Mouse (Mus musculus): ENCODE measurements at regions not wholly inside any gene's neighbourhood (a gene's known extent, or its start where the extent isn't known, plus 50 kb on each side); places are given as distances from the start of the nearest gene placed in this dataset.

GRCm38 (mm10) chr3:52467876-52468275 lies 199.7 kb downstream of the Foxo1 start:
- H3K27ac ChIP-seq (replicated peaks): no peak overlapping the region
- H3K4me3 ChIP-seq (replicated peaks): no peak overlapping the region
- no peaks in the 10 kb centered on the region for H3K36me3 ChIP-seq
- H3K4me2 ChIP-seq (replicated peaks): no peak overlapping the region
- H3K27me3 ChIP-seq: no peaks in the 10 kb centered on the region
- H3K9ac ChIP-seq: no peak overlapping the region
- ATAC-seq (ENCODE audit: insufficient number of reproducible peaks, low FRiP score, low TSS enrichment, low read depth): no peak
- H3K9me3 ChIP-seq (replicated peaks): peaks cover 16% of the 10 kb centered on the region
- no peaks in the 10 kb centered on the region for H3K4me1 ChIP-seq
- 78% methylated on average over 3 of the region's 3 CpGs for WGBS

GRCm38 (mm10) chr3:52466984-52467565 lies 198.9 kb downstream of the Foxo1 start:
- H3K36me3 ChIP-seq: no peaks in the 10 kb centered on the region
- H3K9me3 ChIP-seq (replicated peaks): peaks cover 16% of the 10 kb centered on the region
- no peak for ATAC-seq (ENCODE audit: insufficient number of reproducible peaks, low FRiP score, low TSS enrichment, low read depth)
- no peaks in the 10 kb centered on the region for H3K4me1 ChIP-seq
- no peaks in the 10 kb centered on the region for H3K27me3 ChIP-seq
- no peak overlapping the region for H3K9ac ChIP-seq
- no peak overlapping the region for H3K27ac ChIP-seq (replicated peaks)
- 65% methylated on average over 11 of the region's 11 CpGs for WGBS
- no peak overlapping the region for H3K4me3 ChIP-seq (replicated peaks)
- H3K4me2 ChIP-seq (replicated peaks): no peak overlapping the region

GRCm38 (mm10) chr3:52466571-52466970 lies 198.4 kb downstream of the Foxo1 start:
- 65% methylated on average over 3 of the region's 3 CpGs for WGBS

GRCm38 (mm10) chr3:52463911-52464310 lies 195.8 kb downstream of the Foxo1 start:
- Histone ChIP-seq H3K4me2 (replicated peaks) (no peak overlapping the region), H3K4me1 (no peaks in the 10 kb centered on the region), H3K9ac (no peak overlapping the region), H3K36me3 (no peaks in the 10 kb centered on the region), H3K27me3 (no peaks in the 10 kb centered on the region), H3K27ac (replicated peaks) (no peak overlapping the region), H3K4me3 (replicated peaks) (no peak overlapping the region), H3K9me3 (replicated peaks) (no peaks in the 10 kb centered on the region)
- WGBS: 56% methylated on average over 7 of the region's 7 CpGs
- no peak for ATAC-seq (ENCODE audit: insufficient number of reproducible peaks, low FRiP score, low TSS enrichment, low read depth)

More at GRCm38 (mm10) chr3:52466571-52466970, 198.4 kb downstream of the Foxo1 start:
- H3K9me3 ChIP-seq (replicated peaks): peaks cover 13% of the 10 kb centered on the region
- ATAC-seq (ENCODE audit: insufficient number of reproducible peaks, low FRiP score, low TSS enrichment, low read depth): no peak
- no peaks in the 10 kb centered on the region for H3K36me3 ChIP-seq
- H3K4me2 ChIP-seq (replicated peaks): no peak overlapping the region
- H3K27me3 ChIP-seq: no peaks in the 10 kb centered on the region
- H3K4me1 ChIP-seq: no peaks in the 10 kb centered on the region
- H3K9ac ChIP-seq: no peak overlapping the region
- no peak overlapping the region for H3K4me3 ChIP-seq (replicated peaks)
- no peak overlapping the region for H3K27ac ChIP-seq (replicated peaks)

- no peak overlapping the region for H3K27ac ChIP-seq (replicated peaks)
- H3K36me3 ChIP-seq: no peaks in the 10 kb centered on the region
- H3K9ac ChIP-seq: no peak overlapping the region
- ATAC-seq (ENCODE audit: insufficient number of reproducible peaks, low FRiP score, low TSS enrichment, low read depth): no peak
- WGBS: 89% methylated on average over 5 of the region's 5 CpGs
- no peaks in the 10 kb centered on the region for H3K27me3 ChIP-seq
- H3K4me1 ChIP-seq: no peaks in the 10 kb centered on the region
- H3K4me2 ChIP-seq (replicated peaks): no peak overlapping the region
- no peak overlapping the region for H3K4me3 ChIP-seq (replicated peaks)
- H3K9me3 ChIP-seq (replicated peaks): no peaks in the 10 kb centered on the region
These were observed 186.8 kb downstream of the Foxo1 start for GRCm38 (mm10) chr3:52454955-52455354.

GRCm38 (mm10) chr3:52453041-52453440 lies 184.9 kb downstream of the Foxo1 start:
- Histone ChIP-seq H3K4me1 (no peaks in the 10 kb centered on the region), H3K27ac (replicated peaks) (no peak overlapping the region), H3K9me3 (replicated peaks) (no peaks in the 10 kb centered on the region), H3K4me2 (replicated peaks) (no peak overlapping the region), H3K36me3 (no peaks in the 10 kb centered on the region), H3K9ac (no peak overlapping the region), H3K27me3 (no peaks in the 10 kb centered on the region), H3K4me3 (replicated peaks) (no peak overlapping the region)
- WGBS: 66% methylated on average over 3 of the region's 3 CpGs
- ATAC-seq (ENCODE audit: insufficient number of reproducible peaks, low FRiP score, low TSS enrichment, low read depth): no peak

- WGBS: 37% methylated on average over 5 of the region's 5 CpGs
- no peaks in the 10 kb centered on the region for H3K27me3 ChIP-seq
- H3K4me1 ChIP-seq: no peaks in the 10 kb centered on the region
- ATAC-seq (ENCODE audit: insufficient number of reproducible peaks, low FRiP score, low TSS enrichment, low read depth): no peak
- H3K27ac ChIP-seq (replicated peaks): no peak overlapping the region
- no peak overlapping the region for H3K4me2 ChIP-seq (replicated peaks)
- no peak overlapping the region for H3K9ac ChIP-seq
- no peaks in the 10 kb centered on the region for H3K36me3 ChIP-seq
- H3K9me3 ChIP-seq (replicated peaks): no peaks in the 10 kb centered on the region
- H3K4me3 ChIP-seq (replicated peaks): no peak overlapping the region
These were observed 184.2 kb downstream of the Foxo1 start for GRCm38 (mm10) chr3:52452345-52452744.

GRCm38 (mm10) chr3:52446991-52447390 lies 178.9 kb downstream of the Foxo1 start:
- Histone ChIP-seq H3K4me2 (replicated peaks) (no peak overlapping the region), H3K4me3 (replicated peaks) (no peak overlapping the region), H3K9me3 (replicated peaks) (no peaks in the 10 kb centered on the region), H3K27me3 (no peaks in the 10 kb centered on the region), H3K4me1 (no peaks in the 10 kb centered on the region), H3K27ac (replicated peaks) (no peak overlapping the region), H3K9ac (no peak overlapping the region), H3K36me3 (no peaks in the 10 kb centered on the region)
- 51% methylated on average over 1 of the region's 1 CpGs for WGBS
- no peak for ATAC-seq (ENCODE audit: insufficient number of reproducible peaks, low FRiP score, low TSS enrichment, low read depth)

- no peak; the same call in 1 of the 2 replicates for ATAC-seq (ENCODE audit: insufficient number of reproducible peaks, low FRiP score, low TSS enrichment, low read depth)
- no peak overlapping the region for H3K4me2 ChIP-seq (replicated peaks)
- H3K36me3 ChIP-seq: no peaks in the 10 kb centered on the region
- H3K27ac ChIP-seq (replicated peaks): no peak overlapping the region
- H3K4me1 ChIP-seq: no peaks in the 10 kb centered on the region
- no peaks in the 10 kb centered on the region for H3K9me3 ChIP-seq (replicated peaks)
- no peaks in the 10 kb centered on the region for H3K27me3 ChIP-seq
- H3K9ac ChIP-seq: no peak overlapping the region
- 59% methylated on average over 5 of the region's 5 CpGs for WGBS
- H3K4me3 ChIP-seq (replicated peaks): no peak overlapping the region
These were observed 178.4 kb downstream of the Foxo1 start for GRCm38 (mm10) chr3:52446500-52446899.

- H3K9me3 ChIP-seq (replicated peaks): no peaks in the 10 kb centered on the region
- H3K9ac ChIP-seq: no peak overlapping the region
- ATAC-seq (ENCODE audit: insufficient number of reproducible peaks, low FRiP score, low TSS enrichment, low read depth): no peak
- no peaks in the 10 kb centered on the region for H3K27me3 ChIP-seq
- H3K27ac ChIP-seq (replicated peaks): no peak overlapping the region
- H3K4me2 ChIP-seq (replicated peaks): no peak overlapping the region
- 80% methylated on average over 8 of the region's 8 CpGs for WGBS
- H3K4me3 ChIP-seq (replicated peaks): no peak overlapping the region
- no peaks in the 10 kb centered on the region for H3K36me3 ChIP-seq
- H3K4me1 ChIP-seq: no peaks in the 10 kb centered on the region
These were observed 176.4 kb downstream of the Foxo1 start for GRCm38 (mm10) chr3:52444420-52445119.

- no peaks in the 10 kb centered on the region for H3K36me3 ChIP-seq
- peak; percentile 47; the same call in 1 of the 2 replicates for ATAC-seq (ENCODE audit: insufficient number of reproducible peaks, low FRiP score, low TSS enrichment, low read depth)
- 46% methylated on average over 3 of the region's 3 CpGs for WGBS
These were observed 175.7 kb downstream of the Foxo1 start for GRCm38 (mm10) chr3:52443856-52444255.

More at GRCm38 (mm10) chr3:52443856-52444255, 175.7 kb downstream of the Foxo1 start:
- no peaks in the 10 kb centered on the region for H3K4me1 ChIP-seq
- H3K27me3 ChIP-seq: no peaks in the 10 kb centered on the region
- no peak overlapping the region for H3K9ac ChIP-seq
- no peak overlapping the region for H3K27ac ChIP-seq (replicated peaks)
- H3K9me3 ChIP-seq (replicated peaks): no peaks in the 10 kb centered on the region
- H3K4me2 ChIP-seq (replicated peaks): no peak overlapping the region
- H3K4me3 ChIP-seq (replicated peaks): no peak overlapping the region

Measured in embryonic facial prominence, embryonic 15.5 days (tissue).